Mouse (Mus musculus) lung, postnatal 36 days (tissue): ENCODE measurements around the gene Olfr251.
"Not testable (repeated sequence)": the region's sequence is repeated elsewhere in the genome, so short reads cannot be mapped to it uniquely, and the experiment has no call there.

ENCODE experiments used
- DNase-seq: peaks from one replicate; pipeline ENCODE4 v3.0.0; 2022; ENCODE audit warnings: mixed read lengths

Gene Olfr251

DNA sequence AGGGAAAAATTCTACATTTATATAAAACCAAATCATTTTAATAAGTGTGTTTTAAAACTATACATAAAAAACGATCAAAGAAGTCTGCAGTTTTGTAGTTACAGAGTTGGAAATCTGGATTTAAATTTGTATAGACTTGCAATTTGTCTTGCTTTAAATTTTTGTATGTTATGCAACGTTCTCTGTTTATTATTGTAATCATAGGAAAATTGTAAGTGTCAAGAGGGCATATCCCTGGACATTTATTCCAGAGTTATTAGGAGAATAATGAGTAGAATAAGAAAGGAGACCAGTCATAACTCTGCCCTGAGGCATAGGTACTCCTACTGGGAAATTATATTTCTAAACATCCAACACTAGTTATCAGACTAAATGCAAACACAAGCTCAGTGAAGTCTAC is at the start of gene Olfr251:
TSS of gene Olfr251 (plus strand) at position 301 of the 400 bp plus-strand sequence.
- DNase-seq = no peak

DNA sequence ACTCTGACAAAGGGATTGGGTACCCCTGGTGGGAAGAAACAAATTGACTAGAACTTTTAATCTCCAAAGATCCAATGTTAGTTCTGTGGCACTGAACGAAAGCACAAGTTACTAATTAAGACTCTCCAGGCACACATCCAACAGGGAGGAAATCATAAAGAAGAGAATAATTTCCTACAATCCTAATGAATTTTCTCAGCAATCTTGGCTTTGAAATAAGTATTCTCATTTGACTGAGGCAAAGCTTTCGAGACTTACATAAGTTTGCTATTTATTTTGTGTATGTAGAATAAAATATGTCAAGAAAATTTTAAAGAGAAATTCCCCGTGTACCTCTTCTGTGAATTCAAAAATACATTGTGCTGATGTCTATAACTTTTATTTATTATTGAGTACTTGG is 48.1 kb upstream of the Olfr251 start, which contains the start of gene Olfr25:
TSS of gene Olfr25 (plus strand) at position 301 of the 400 bp plus-strand sequence.
- DNase-seq = no peak

DNA sequence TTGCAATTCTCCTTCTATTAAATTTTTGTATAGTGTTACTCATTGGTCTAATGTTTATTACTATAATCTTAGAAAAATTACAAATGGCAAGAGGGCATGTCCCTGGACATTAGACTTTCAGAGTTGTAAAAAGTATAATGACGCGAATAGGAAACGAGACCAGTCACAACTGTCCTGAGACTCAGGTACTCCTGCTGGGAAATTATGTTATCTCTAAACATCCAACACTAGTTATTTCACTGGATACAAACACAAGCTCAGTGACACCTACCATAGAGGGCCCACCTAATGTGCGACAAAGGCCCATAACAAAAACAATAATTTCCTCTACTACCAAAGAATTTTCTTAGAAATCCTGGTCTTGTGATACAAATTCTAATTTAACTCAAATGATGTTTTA is 28.8 kb upstream of the Olfr251 start, which contains the start of gene Olfr898:
TSS of gene Olfr898 (plus strand) at position 301 of the 400 bp plus-strand sequence.
- DNase-seq = no peak

DNA sequence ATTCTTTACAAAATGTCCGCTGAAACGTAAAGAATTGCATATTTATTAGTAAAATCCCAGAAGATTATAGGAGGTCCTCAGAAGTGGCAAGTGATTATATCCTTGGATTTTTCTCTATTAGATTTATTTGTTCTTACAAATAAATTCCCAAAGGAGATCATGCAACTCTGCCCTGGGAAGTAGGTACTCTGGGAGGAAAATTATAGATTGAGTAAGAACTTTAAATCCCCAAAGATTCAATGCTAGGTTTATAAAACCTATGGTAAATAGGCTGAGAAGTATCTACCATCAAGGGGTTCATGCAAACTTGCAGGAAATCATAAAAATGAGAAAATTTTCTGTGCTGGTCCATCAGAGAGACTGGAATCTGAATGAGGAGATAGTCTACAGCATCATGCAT is 10.3 kb upstream of the Olfr251 start, which contains the start of gene Olfr250:
TSS of gene Olfr250 (plus strand) at position 301 of the 400 bp plus-strand sequence.
- DNase-seq = no peak

DNA sequence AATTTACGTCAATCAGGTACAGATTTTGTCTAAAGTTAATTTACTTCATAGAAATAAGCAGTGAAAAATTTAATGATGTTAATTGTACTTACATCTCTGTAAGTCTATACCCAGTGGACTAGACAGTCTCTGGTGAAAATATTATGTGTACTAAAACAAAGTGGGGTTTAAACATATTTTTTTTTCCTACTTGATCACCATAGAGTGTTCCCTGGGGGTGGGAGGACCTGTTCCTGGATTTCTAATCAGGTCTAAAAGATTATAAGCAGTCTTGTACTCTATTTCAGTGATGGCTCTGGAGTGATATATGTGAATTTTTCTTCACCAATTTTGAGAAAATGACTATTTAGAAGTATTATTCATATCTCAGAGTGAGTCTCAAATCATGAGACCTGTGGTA is 24.5 kb downstream of the Olfr251 start, which contains the start of gene Olfr147:
TSS of gene Olfr147 (plus strand) at position 301 of the 400 bp plus-strand sequence.
- no peak for DNase-seq

DNA sequence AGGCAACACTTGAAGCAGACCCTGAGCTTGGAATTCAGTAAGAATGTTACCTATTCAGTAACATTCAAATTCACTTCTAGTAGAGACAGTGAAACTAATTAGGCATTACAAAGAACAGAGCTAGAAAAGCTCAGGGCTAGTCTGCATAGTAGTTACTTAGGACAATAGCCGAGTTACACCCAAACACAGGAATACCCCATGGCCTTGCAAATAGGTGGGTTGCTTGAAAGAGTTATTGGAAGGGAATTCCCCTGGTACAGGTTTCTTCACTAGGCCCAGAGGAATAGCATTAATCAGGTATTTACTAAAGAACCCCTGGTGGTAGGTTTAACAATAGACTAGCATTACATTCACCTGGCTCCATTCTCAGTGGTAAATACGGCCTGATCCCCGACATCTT is 30.6 kb downstream of the Olfr251 start:
- not testable (repeated sequence) for DNase-seq

GRCm38 (mm10) chr9:38413502-38413901 is 36.6 kb downstream of the Olfr251 start:
- DNase-seq = not testable (repeated sequence)

DNA sequence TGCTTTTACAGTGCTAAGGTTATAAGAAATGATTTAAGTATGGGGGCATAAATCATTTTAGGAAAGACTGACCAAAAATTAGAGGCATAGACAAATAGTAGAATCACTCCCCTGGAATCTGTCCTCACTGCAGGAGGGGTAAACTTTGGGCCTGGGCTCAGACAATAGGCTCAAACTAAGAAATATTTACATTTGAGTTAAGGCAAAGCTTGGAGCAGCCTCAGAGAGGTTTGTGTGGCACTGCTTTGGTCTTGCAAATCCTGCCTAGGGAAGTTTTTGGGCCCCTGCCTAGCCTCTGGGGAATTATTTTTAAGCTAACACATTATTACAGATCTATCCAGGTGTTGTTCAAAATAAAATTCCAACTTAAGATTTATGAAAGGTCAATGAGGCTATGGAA is 46.9 kb downstream of the Olfr251 start:
- DNase-seq = no peak

GRCm38 (mm10) chr9:38427026-38427425 is 50.1 kb downstream of the Olfr251 start:
- no peak for DNase-seq

GRCm38 (mm10) chr9:38429155-38429554 is 52.3 kb downstream of the Olfr251 start, which contains the start of gene Olfr901:
TSS of gene Olfr901 (plus strand) at chr9:38429455.
- DNase-seq = no peak
